Mouse (Mus musculus) liver, embryonic 14.5 days (tissue): ENCODE data around the gene Timm44. TPM values are rescaled to one million over a fixed set of nuclear protein-coding genes. Genes with fewer than 3 reads are reported as not detected.

Experiments
- ATAC-seq: fragments of 200-750 bp; cut with Nextera tagmentation; 2 replicates; pipeline ENCODE4 v1.8.0; 2017; ENCODE audit warnings: moderate number of reproducible peaks, mild to moderate bottlenecking, moderate library complexity; ENCODE audit not compliant: insufficient read depth
- DNase-seq, 3 experiments: peaks; one replicate each; pipeline ENCODE4 v3.0.0-alpha.2; 2012 to 2013; ENCODE audit warnings: low read depth in 3 of 3, low spot score in 3 of 3
- H3K27ac ChIP-seq: fragments of 300-500 bp; sonication (generic); 2 replicates; pipeline ENCODE4 v1.5.1; 2014; ENCODE audit warnings: moderate library complexity, mild to moderate bottlenecking, control low read depth, inconsistent platforms
- H3K27me3 ChIP-seq: fragments of 300-500 bp; sonication (generic); 2 replicates; pipeline ENCODE4 v1.6.1; 2014; ENCODE audit warnings: mild to moderate bottlenecking, low read length, moderate library complexity; ENCODE audit not compliant: control insufficient read depth, insufficient read depth
- H3K36me3 ChIP-seq: fragments of 300-500 bp; sonication (generic); replicated peaks from 2 replicates; pipeline ENCODE4 v1.6.1; 2014; ENCODE audit warnings: low read depth; ENCODE audit not compliant: control insufficient read depth, insufficient read depth
- H3K4me1 ChIP-seq, 2 experiments: fragments of 200-500 bp in 1 of 2; fragments of 300-500 bp in 1 of 2; sonication (generic) in 1 of 2; replicated peaks; 2 replicates each; pipeline ENCODE4 v1.6.1; 2012 to 2014; ENCODE audit warnings: antibody characterized with exemption in 1 of 2, inconsistent platforms in 1 of 2, low read length in 1 of 2; ENCODE audit not compliant: control insufficient read depth in 2 of 2, insufficient read depth in 2 of 2
- H3K4me2 ChIP-seq: fragments of 300-500 bp; sonication (generic); 2 replicates; pipeline ENCODE4 v1.6.1; 2014; ENCODE audit warnings: low read depth, mild to moderate bottlenecking, control low read depth, moderate library complexity
- H3K4me3 ChIP-seq, 2 experiments: fragments of 200-500 bp in 1 of 2; fragments of 300-500 bp in 1 of 2; sonication (generic) in 1 of 2; 2 replicates each; pipeline ENCODE4 v1.5.1; 2012 to 2014; ENCODE audit warnings: low read depth in 2 of 2, low read length in 2 of 2, mild to moderate bottlenecking in 2 of 2, control low read depth in 1 of 2, inconsistent platforms in 1 of 2, moderate library complexity in 1 of 2; ENCODE audit not compliant: insufficient read depth in 1 of 2
- H3K9ac ChIP-seq: fragments of 300-500 bp; sonication (generic); replicated peaks from 2 replicates; pipeline ENCODE4 v1.6.1; 2014; ENCODE audit warnings: mild to moderate bottlenecking, control low read depth, moderate library complexity
- H3K9me3 ChIP-seq: fragments of 300-500 bp; sonication (generic); 2 replicates; pipeline ENCODE4 v1.6.1; 2016; ENCODE audit warnings: low read length, mixed read lengths; ENCODE audit not compliant: control insufficient read depth
- CTCF ChIP-seq: IDR thresholded peaks from 2 replicates; pipeline ENCODE4 v1.5.1; 2016; ENCODE audit warnings: antibody characterized with exemption, low read depth, control low read depth
- EP300 ChIP-seq: IDR thresholded peaks from 2 replicates; pipeline ENCODE4 v1.6.1; 2016; ENCODE audit warnings: antibody characterized with exemption, low read depth
- WGBS: fragments of 180-500 bp; shearing (Covaris S2); extraction: QIAGEN DNeasy Blood & Tissue Kit; methylation state at CpG from one replicate; pipeline ENCODE4 v1.1.7; 2014; ENCODE audit not compliant: insufficient replicate concordance; 5-methylcytosine and 5-hydroxymethylcytosine counted together
- polyA plus RNA-seq, 2 experiments: library from polyadenylated mRNA; depleted of rRNA in 1 of 2; stranded (reverse) in 1 of 2; unstranded in 1 of 2; fragments of >200 nt; fragmentation: Nextera tagmentation in 1 of 2; extraction: Ambion mirVana in 1 of 2; gene quantifications; 2 replicates each; pipeline versions ENCODE4 v1.2.1 to v1.2.3; 2012 to 2014

Gene Timm44
- polyA plus RNA-seq (2012; rRNA removed) (28.3 and 41.3 TPM in 2 replicates), polyA plus RNA-seq (2014; fragmentation: Nextera tagmentation; extraction: Ambion mirVana) (38.5 and 42.4 TPM in 2 replicates)

GRCm38 (mm10) chr8:4275275-4276110 lies at the start of gene Timm44:
Timm44 (minus strand) TSS chr8:4275913.
- DNase-seq (peak; percentile 91 to 93 (median 92)), ATAC-seq (peak; percentile 96)
- TF ChIP-seq CTCF (no peak), EP300 (no peak)
- H3K4me1 ChIP-seq, result peaks cover 9 to 15% of the 10 kb centered on the region in 2 experiments
- H3K27me3 ChIP-seq, result no peaks in the 10 kb centered on the region
- peak within 1 kb of the TSS; percentile 86 for H3K4me2 ChIP-seq
- WGBS, result under 1% methylated on average over 39 of the region's 39 CpGs
- H3K27ac ChIP-seq, result peak within 1 kb of the TSS; percentile 15
- peaks cover 12% of the 10 kb centered on the region for H3K36me3 ChIP-seq
- H3K9me3 ChIP-seq, result no peaks in the 10 kb centered on the region
- peak within 1 kb of the TSS; percentile 83 for H3K9ac ChIP-seq
- peak within 1 kb of the TSS; percentile 74 to 94 for H3K4me3 ChIP-seq

DNA sequence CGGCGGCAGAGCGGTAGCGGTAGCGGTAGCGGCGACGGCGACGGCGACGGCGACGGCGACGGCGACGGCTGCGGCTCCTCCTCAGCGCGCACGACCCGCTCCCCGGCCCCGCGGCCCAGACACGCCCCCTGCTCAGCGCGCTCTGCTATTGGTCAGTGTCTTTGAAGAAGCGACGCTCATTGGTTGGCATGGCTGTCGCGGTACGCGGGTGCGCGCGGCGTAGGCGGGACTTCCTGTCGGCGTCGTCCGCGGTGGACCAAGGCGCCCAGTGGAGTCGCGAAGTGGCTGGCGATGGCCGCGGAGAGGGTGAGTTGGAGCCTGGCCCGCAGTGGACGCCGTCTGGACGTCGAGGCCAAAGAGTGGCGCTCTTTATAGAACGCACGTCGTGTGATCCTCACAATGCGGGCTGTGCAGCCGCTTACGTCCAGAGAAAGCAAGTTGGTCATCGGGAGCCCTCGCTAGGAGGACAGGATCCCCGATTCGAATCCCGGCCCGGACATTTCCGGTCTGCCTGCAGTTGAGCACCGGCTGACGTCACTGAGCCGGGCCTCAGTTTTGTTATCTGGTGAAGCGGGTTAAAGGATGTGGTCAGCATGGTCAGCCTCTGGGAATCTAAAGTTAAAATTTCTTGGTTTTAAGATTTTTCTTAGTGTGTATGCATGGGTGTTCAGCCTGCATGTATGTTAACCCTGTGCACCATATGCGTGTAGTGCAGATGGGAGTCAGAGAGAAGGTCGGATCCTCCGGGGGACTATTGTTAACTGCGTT lies 49.5 kb upstream of the Timm44 start, which contains the start of the genes Ccl25 and Elavl1:
Ccl25 (plus strand) TSS at position 228 of the 768 bp plus-strand sequence.
Elavl1 (minus strand) TSS at position 431 of the 768 bp plus-strand sequence.
- H3K9ac ChIP-seq, result peak within 1 kb of the TSS; percentile 99
- peak; percentile 95 for ATAC-seq
- peaks cover 38% of the 10 kb centered on the region for H3K36me3 ChIP-seq
- H3K27ac ChIP-seq, result peak within 1 kb of the TSS; percentile 84
- H3K4me1 ChIP-seq, result peaks cover 19 to 23% of the 10 kb centered on the region in 2 experiments
- peak; percentile 92 for DNase-seq
- peak within 1 kb of the TSS; percentile 97 for H3K4me2 ChIP-seq
- H3K4me3 ChIP-seq, result peak within 1 kb of the TSS; percentile 90 to 100
- WGBS, result under 1% methylated on average over 77 of the region's 78 CpGs
- H3K9me3 ChIP-seq, result no peaks in the 10 kb centered on the region
- no peaks in the 10 kb centered on the region for H3K27me3 ChIP-seq
- no peak; the same call in 1 of the 2 replicates for TF ChIP-seq EP300
- TF ChIP-seq CTCF, result no peak; the same call in 1 of the 2 replicates

DNA sequence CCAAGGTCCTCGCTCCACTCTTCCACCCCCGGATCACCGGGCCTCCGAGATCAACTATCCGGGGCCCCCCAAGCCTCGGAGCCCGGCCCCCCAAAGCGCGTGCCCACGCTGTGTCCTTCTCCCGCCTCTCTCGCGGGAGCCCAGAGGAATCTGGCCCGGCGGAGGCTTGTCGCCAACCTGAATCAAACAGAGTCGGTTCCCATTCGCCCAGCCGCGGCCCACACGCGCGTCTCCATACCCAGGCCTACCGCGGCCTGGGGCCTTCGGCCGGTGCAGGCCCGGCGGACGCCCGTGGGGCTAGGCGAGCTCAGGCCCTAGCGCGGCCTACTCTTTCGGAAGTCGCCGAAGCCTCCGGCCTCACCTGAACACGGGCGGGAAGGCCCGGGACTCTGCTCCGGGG lies 48.8 kb upstream of the Timm44 start:
- peak overlapping the region; percentile 90 to 100 for H3K4me3 ChIP-seq
- H3K27ac ChIP-seq, result peak overlapping the region; percentile 84
- TF ChIP-seq EP300 (no peak), CTCF (no peak)
- peak overlapping the region; percentile 99 for H3K9ac ChIP-seq
- H3K27me3 ChIP-seq, result no peaks in the 10 kb centered on the region
- WGBS, result 0% methylated on average over 42 of the region's 42 CpGs
- peaks cover 42% of the 10 kb centered on the region for H3K36me3 ChIP-seq
- peaks cover 23% of the 10 kb centered on the region in 2 experiments for H3K4me1 ChIP-seq
- peak overlapping the region; percentile 97 for H3K4me2 ChIP-seq
- peak in 1 of 3 experiments; percentile 28 for DNase-seq
- peak; percentile 67 for ATAC-seq
- no peaks in the 10 kb centered on the region for H3K9me3 ChIP-seq

- DNase-seq, result peak in 1 of 3 experiments; percentile 17
- WGBS, result under 1% methylated on average over 6 of the region's 6 CpGs
- peak overlapping the region; percentile 97 for H3K4me2 ChIP-seq
- peaks cover 39% of the 10 kb centered on the region for H3K36me3 ChIP-seq
- no peak for TF ChIP-seq CTCF
- no peak for TF ChIP-seq EP300
- peaks cover 23% of the 10 kb centered on the region in 2 experiments for H3K4me1 ChIP-seq
- peak overlapping the region; percentile 99 for H3K9ac ChIP-seq
- peak overlapping the region; percentile 90 to 100 for H3K4me3 ChIP-seq
- H3K27me3 ChIP-seq, result no peaks in the 10 kb centered on the region
- ATAC-seq, result no peak
- H3K27ac ChIP-seq, result peak overlapping the region; percentile 84
- H3K9me3 ChIP-seq, result no peaks in the 10 kb centered on the region
Observed at GRCm38 (mm10) chr8:4323917-4324316, 48.2 kb upstream of the Timm44 start.
